Mouse (Mus musculus) MEL-GATA-1-ER (cell line): Measurements from ENCODE around the gene Camk1.

ENCODE experiments used
- DNase-seq: peaks from one replicate; pipeline ENCODE4 v3.0.0-alpha.2; 2012; ENCODE audit warnings: low read depth; ENCODE audit errors: extremely low read depth

Gene Camk1

DNA sequence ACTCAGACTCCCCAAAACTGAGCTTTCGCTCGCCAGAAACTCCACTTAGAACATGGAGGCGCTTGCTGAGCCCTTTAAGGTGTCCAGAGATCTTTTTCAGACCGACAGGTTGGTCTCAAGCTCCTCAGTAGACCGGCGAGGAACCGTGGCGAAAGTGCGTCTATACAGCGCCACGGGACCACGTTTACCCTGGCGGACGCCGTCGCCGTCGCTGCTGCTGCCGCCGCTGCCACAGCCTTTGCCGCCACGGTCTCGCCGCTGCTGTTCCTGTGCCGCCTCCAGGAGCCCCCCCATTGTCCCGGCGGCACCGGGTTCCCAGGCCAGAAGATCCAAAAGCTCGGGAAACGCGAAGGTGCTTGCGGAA is 36.8 kb downstream of the Camk1 start, which contains the start of gene Brpf1:
Brpf1 (plus strand) TSS at position 152 of the 364 bp plus-strand sequence.
- no peak for DNase-seq

DNA sequence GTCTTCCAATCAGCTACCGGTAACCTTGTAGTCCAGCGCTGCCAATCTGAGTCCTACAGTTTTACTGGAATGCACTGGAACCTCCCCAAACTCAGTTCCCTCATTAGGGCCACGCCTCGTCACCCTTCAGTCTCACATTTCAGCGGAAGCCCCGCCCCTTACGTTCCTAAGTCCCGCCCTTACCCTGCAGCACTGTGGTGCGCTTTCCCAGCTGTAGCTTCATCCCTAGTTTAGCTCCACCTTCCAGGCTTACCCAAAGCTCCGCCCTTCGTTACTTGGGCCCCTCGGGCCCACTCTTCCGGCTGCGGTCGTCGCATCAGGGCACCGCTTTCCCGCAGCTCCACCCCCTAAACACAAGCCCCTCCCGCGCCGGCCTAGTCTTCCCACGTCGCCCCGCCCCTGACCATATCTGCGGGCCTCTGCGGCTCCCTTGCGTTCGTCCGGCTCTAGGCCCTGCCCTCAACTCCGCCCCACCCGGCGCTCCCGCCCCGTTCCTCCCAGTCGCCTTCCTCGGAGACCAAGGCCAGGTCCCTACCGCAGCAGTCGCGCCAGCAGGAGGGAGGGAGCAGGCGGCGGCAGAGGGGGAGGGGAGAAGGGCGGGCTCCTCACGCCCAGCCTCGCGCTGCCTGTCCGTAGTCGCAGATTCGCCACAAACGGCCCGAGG is 37.3 kb downstream of the Camk1 start:
- DNase-seq: peak; percentile 97

GRCm38 (mm10) chr6:113302258-113302657 is 41.5 kb downstream of the Camk1 start:
- no peak for DNase-seq

GRCm38 (mm10) chr6:113301350-113301749 is 42.4 kb downstream of the Camk1 start:
- no peak for DNase-seq

DNA sequence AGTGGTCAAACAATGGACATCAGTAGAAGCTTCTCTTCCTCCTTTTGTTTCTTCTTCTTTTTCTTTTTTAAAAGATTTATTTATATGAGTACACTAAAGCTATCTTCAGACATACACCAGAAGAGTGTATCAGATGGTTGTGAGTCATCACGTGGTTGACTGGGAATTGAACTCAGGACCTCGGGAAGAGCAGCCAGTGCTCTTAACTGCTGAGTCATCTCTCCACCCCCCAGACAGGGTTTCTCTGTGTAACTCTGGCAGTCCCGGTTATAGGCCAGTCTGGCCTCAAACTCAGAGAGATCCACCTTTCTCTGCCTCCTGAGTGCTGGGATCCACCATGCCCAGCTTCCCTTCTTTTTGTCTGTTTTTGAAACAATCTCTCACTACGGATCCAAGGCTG is 47.1 kb downstream of the Camk1 start:
- DNase-seq: no peak

DNA sequence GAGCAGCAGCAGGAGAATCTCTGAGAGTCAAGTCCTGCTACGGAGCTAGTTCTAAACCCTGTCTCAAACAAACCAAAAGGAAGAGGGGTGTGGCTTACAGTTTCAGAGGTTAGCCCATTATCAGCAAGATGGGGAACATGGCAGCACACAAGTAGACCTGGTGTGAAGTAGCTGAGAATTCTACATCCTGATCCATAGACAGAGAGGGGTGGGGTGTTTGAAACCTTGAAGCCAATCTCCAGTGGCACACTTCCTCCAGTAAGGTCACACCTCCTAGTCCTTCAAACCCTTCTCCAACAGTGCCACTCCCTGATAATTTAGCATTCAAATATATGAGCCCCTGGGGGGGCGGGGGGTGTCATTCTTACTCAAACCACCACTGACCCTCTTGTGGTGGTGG is 47.7 kb downstream of the Camk1 start:
- no peak for DNase-seq

GRCm38 (mm10) chr6:113292938-113293337 is 50.8 kb downstream of the Camk1 start:
- DNase-seq: no peak

GRCm38 (mm10) chr6:113290346-113290745 is 53.4 kb downstream of the Camk1 start:
- no peak for DNase-seq

GRCm38 (mm10) chr6:113289346-113289745 is 54.4 kb downstream of the Camk1 start:
- DNase-seq: no peak

- no peak for DNase-seq
Observed at GRCm38 (mm10) chr6:113287236-113287635, 56.5 kb downstream of the Camk1 start.

DNA sequence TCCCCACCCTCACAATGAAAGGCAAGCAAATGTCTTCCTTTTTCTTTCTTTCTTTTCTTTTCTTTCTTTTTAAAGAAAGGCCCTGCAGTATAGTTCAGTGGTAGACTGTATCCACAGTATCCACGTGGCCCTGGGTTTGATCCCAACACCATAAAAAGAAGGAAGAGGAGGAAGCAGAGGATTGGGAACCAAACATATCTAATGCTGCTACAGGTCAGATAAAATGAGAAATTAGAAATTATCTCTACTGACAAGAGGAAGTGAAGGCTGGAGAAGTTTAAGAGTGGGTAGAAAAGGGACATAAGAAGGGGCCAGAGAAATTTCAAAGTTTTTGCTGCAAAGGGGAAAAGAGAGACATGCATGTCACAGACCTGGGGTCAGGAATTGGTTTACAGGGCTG is 57.5 kb downstream of the Camk1 start:
- peak; percentile 52 for DNase-seq

GRCm38 (mm10) chr6:113284931-113285330 is 58.9 kb downstream of the Camk1 start:
- DNase-seq: peak; percentile 63
